Mouse (Mus musculus): Measurements from ENCODE around the gene Meox1. TPM values are rescaled to one million over a fixed set of nuclear protein-coding genes. Genes with fewer than 3 reads are reported as not detected.

The Meox1 gene
- total RNA-seq, 2 experiments from 2014 or later: 0.85 to 1.0 TPM

- no peak for DNase-seq (ENCODE audit: extremely low spot score in 1 of 2, low spot score in 1 of 2)
Observed at GRCm38 (mm10) chr11:101901309-101901708, 7.1 kb upstream of the Meox1 start.

- DNase-seq (ENCODE audit: extremely low spot score in 1 of 2, low spot score in 1 of 2): no peak
Observed at GRCm38 (mm10) chr11:101898328-101898727, 4.2 kb upstream of the Meox1 start.

DNA sequence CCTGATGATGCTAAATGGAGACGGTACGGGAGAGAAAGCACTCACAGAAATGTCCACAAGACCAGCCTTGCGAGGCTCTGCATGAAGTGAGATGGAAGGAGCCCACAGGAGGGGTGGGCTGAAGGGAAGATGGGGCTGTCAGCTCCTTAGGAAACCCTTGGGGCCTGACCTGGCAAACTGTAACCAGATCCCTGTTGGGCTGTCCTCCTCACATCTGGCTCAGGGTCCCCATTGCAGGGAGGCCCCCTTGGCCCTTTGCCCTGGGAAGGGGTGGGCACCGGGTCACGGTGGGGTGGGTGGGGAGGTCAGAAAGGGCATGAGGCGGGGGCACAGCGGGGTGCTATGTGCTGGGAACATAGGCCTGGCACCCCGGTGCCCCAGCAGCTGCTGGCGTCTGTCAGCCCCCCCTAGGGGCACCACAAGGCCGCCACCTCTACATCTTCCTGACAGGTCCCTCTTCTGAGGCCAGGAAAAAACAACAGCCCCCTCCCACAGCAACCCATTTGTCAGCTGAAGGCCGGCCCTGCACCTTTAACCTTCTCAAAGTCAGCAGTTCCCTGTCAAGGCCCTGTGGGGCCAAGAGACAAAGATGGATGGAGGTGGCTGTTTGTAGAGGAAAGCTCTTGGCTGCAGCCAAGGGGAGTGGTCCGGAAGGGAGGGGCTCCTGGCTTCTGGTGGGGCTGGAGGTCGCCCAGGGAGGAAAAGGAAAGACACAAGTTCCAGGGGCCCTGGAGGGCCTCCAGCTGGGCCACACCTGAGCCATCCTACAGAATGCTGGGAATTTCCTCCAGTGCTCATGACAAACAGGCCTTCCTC is 2.6 kb upstream of the Meox1 start:
- DNase-seq (ENCODE audit: extremely low spot score in 1 of 2, low spot score in 1 of 2): no peak

DNA sequence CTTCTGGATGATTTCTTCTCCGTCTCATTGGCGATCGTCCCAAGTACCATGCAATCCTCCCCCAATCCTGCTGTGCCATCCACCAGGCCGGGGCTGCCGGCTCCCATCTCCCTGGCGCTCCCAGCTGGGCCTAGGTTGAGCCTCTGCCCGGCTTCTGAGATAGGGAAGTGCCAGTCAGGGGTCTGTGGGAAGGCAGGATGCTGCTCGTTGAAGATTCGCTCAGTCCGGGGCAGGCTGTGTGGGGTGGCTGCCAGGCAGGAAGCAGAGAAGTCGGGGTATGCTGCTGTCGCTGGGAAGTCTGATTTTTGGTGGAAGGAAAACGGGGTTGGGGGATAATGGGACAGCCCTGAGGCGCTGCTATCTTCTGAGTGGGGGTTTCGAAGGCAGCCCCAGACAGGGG is 614 bp downstream of the Meox1 start:
- no peak for DNase-seq (ENCODE audit: extremely low spot score in 1 of 2, low spot score in 1 of 2)

- DNase-seq (ENCODE audit: extremely low spot score in 1 of 2, low spot score in 1 of 2): no peak
Observed at GRCm38 (mm10) chr11:101891451-101891850, 2.7 kb downstream of the Meox1 start.

- DNase-seq (ENCODE audit: extremely low spot score in 1 of 2, low spot score in 1 of 2): no peak
Observed at GRCm38 (mm10) chr11:101889781-101890180, 4.4 kb downstream of the Meox1 start.

DNA sequence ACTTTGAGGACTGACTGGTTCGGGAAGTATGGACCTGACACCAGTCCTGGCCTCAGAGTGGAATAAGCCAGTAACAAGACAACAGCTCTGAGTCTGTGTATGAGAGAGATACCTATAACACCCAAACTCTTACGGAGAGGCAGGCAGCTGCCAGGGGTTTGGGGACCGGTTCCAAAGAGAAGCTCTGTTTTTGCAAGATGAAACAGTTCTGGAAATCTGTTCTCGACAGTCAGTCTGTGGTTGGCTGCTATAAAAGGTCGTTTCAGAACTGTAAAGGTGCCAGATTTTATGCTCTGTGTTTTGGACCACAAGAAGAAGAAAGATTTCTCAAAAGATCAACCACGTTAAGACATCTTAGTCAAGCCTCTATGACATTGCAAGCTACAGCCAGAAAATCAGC is 5.4 kb downstream of the Meox1 start:
- no peak for DNase-seq (ENCODE audit: extremely low spot score in 1 of 2, low spot score in 1 of 2)

- no peak for DNase-seq (ENCODE audit: extremely low spot score in 1 of 2, low spot score in 1 of 2)
Observed at GRCm38 (mm10) chr11:101886436-101886835, 7.7 kb downstream of the Meox1 start.

DNA sequence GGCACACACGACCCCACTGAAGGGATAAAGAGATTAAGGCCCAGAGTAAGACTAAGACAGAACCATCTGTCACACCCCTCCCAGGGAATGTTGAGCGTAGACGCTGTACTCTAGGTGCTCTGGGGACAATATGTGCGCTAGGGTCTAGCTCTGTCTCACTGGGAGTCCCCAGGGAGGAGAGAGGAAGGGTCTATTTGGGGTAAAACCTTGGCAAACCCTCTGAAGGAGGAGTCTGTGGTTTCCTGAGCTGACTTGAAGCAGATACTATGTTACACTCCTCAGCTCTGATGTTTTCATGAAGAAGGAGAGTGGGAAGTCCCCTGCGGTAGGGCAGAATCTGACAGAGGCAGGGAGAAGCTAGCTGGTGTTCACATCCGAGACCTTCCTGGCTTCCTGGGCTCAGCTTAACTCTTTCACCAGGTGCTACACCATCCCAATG is 8.3 kb downstream of the Meox1 start:
- no peak for DNase-seq (ENCODE audit: extremely low spot score in 1 of 2, low spot score in 1 of 2)

GRCm38 (mm10) chr11:101885232-101885631 is 8.9 kb downstream of the Meox1 start:
- no peak for DNase-seq (ENCODE audit: extremely low spot score in 1 of 2, low spot score in 1 of 2)

DNA sequence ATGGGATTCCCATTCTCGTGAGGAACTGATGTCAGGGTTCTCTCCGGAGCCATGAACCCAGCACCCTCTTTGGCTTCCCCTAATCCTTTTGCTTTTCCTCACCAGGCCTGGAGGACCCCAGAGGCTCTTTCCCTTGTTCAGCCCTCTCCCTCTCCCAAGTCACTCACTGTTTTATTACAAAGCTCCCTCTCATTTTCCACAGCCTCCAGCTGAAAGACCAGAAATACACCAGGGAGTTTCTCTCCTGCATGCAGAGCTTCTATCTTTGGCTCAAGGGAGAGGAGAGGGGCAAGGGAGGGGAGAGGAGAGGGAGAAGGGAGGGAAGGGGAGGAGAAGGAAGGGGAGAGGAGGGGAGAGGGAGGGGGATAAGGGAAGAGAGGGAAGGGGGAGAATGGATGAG is 10.3 kb downstream of the Meox1 start:
- DNase-seq (ENCODE audit: extremely low spot score in 1 of 2, low spot score in 1 of 2): no peak

- DNase-seq (ENCODE audit: extremely low spot score in 1 of 2, low spot score in 1 of 2): no peak
Observed at GRCm38 (mm10) chr11:101882500-101883290, 11.5 kb downstream of the Meox1 start.

GRCm38 (mm10) chr11:101881604-101882071 is 12.5 kb downstream of the Meox1 start:
- no peak for DNase-seq (ENCODE audit: extremely low spot score in 1 of 2, low spot score in 1 of 2)

GRCm38 (mm10) chr11:101881185-101881584 is 13.0 kb downstream of the Meox1 start:
- no peak for DNase-seq (ENCODE audit: extremely low spot score in 1 of 2, low spot score in 1 of 2)

DNA sequence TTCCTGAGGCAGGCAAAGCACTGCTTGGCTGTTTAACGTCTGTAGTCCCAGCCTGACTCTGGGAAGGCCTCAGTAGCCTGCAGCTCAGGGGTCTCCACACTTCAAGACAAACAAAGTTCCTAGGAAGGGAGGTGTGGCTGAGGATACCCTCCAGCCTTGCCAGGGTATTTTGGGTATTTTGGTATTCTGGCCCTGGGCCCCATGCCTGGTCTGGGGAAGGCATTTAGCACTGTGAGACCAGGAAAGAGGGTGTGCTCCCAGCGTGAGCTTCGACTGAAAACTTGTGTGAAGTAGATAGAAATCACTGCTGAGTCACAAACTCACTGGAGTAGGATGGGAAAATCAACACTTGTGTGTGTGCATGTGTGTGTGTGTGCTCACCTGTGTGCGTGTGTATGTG is 14.5 kb downstream of the Meox1 start:
- DNase-seq (ENCODE audit: extremely low spot score in 1 of 2, low spot score in 1 of 2): no peak

DNA sequence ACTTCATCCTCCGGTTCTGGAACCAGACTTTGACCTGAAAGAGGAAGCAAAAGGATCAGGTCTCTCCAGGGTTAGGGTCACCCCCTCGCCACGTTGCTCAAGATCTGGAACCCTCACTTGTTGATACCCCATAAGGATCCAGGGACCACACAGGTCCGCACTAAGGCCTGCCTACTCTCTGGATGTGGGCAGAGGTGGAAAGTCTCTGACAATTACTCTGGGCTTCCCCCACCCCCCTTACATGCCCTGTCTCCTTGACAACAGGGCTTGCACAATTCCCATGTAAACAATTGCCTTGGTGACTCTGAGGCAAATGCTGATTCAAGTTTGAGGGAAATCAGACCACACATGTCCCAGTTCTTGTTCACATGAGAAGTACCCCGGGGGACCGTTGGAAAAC is 15.5 kb downstream of the Meox1 start:
- no peak for DNase-seq (ENCODE audit: extremely low spot score in 1 of 2, low spot score in 1 of 2)

DNA sequence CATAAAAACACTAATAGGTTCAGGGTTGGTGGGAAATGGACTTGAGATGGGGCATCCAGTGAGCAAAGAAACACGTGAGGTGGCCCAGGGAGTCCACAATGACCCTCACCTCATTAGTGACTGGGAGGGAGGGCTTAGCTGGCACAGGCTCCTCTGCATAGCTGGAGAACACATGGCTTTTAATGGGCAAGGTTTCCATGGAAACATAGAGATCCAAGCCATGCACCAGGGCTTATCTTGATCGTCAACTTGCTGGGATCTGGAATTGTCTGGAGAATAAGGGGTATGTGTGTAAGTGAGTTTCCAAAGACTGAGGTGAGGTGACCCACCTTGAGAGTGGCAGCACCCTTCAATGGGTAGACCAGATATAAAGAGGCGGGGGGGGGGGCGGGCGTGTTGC is 19.2 kb downstream of the Meox1 start:
- no peak for DNase-seq (ENCODE audit: extremely low spot score in 1 of 2, low spot score in 1 of 2)

DNA sequence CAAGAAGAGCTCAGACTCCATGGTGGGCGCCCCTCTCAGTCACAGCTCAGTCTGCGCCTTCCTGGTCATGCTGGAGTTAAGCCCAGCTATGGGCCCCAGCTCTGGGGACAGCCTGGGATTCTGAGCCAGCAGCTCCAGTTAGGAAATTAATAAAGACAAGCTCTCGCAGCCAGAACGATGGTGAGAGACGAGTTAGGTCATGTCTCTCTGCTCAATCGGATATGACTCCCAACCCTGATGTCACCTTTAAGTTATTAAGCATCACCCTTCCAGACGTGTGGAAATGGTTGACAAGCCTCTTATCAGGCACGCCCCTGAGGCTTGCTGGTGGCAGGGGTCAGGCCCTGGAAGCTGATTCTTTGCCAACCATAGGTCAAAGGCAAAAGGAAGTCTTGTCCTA is 20.3 kb downstream of the Meox1 start:
- no peak for DNase-seq (ENCODE audit: extremely low spot score in 1 of 2, low spot score in 1 of 2)

DNA sequence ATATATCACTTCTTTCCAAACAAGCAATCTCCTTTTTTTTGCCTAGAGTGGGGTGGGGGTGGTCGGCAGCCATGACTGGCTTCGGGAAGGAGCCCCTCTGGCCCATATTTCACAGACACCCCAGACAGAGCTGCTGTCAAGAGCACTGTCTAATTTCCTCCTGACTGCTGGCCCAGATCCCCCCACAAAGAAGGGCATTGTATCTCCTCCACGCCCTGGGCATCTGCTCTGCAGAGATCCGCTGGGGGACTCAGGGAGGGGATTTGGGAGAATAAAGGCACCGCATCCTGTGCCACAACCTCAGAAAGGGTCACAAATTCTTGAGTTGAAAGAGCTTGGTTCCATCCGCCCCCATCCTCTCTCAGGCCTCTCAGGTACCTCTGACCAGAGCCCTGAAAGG is 22.7 kb downstream of the Meox1 start:
- no peak for DNase-seq (ENCODE audit: extremely low spot score in 1 of 2, low spot score in 1 of 2)

GRCm38 (mm10) chr11:101870067-101870765 is 24.0 kb downstream of the Meox1 start:
- peak; percentile 26 to 54 for DNase-seq (ENCODE audit: extremely low spot score in 1 of 2, low spot score in 1 of 2)

DNA sequence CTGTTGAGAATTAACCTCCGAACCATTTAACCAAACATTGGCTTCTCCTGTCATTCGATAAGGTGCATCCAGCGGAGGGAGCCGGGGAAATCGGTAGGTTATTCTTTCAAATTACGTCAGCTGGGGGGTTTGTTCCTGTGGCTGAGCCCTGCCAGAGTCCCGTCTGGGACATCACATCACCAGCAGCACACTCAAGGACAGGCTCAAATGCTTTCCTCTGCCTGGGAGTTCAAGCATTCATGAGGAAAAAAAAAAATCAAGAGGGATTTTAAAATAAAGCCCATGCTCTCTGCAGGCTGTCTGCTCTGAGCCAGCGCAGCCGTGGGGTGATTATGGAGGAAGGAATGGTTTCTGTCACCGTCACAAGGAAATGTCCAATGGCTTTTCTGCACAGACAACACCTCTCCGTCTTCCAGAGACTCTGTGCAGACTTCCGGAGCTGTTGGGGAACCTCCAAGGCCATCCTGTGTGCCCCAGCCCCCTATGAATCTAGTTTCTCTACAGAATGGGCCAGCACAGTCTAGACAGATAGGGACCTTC is 26.6 kb downstream of the Meox1 start:
- DNase-seq (ENCODE audit: extremely low spot score in 1 of 2, low spot score in 1 of 2): no peak
